Mouse (Mus musculus) neural tube, embryonic 13.5 days (tissue): ENCODE results near the gene Ppp1r14b. TPM values are rescaled to one million over a fixed set of nuclear protein-coding genes. Genes with fewer than 3 reads are reported as not detected.
"Not testable (repeated sequence)": the region's sequence is repeated elsewhere in the genome, so short reads cannot be mapped to it uniquely, and the experiment has no call there.

Source experiments
- ATAC-seq: fragments of 200-750 bp; cut with Nextera tagmentation; 2 replicates; pipeline ENCODE4 v1.8.0; 2017; ENCODE audit warnings: low read depth, mild to moderate bottlenecking, moderate TSS enrichment, moderate library complexity
- H3K27ac ChIP-seq: fragments of 300-500 bp; sonication (generic); replicated peaks from 2 replicates; pipeline ENCODE4 v1.5.1; 2015; ENCODE audit warnings: moderate library complexity, mild to moderate bottlenecking, inconsistent platforms
- H3K27me3 ChIP-seq: fragments of 300-500 bp; sonication (generic); 2 replicates; pipeline ENCODE4 v1.6.1; 2015; ENCODE audit warnings: mild to moderate bottlenecking, inconsistent platforms
- H3K36me3 ChIP-seq: fragments of 300-500 bp; sonication (generic); 2 replicates; pipeline ENCODE4 v1.6.1; 2015; ENCODE audit warnings: mild to moderate bottlenecking, inconsistent platforms
- H3K4me1 ChIP-seq: fragments of 300-500 bp; sonication (generic); replicated peaks from 2 replicates; pipeline ENCODE4 v1.6.1; 2015; ENCODE audit warnings: inconsistent platforms
- H3K4me2 ChIP-seq: fragments of 300-500 bp; sonication (generic); 2 replicates; pipeline ENCODE4 v1.6.1; 2015; ENCODE audit warnings: inconsistent platforms, mild to moderate bottlenecking, moderate library complexity
- H3K4me3 ChIP-seq: fragments of 300-500 bp; sonication (generic); 2 replicates; pipeline ENCODE4 v1.5.1; 2015; ENCODE audit warnings: mild to moderate bottlenecking, inconsistent platforms
- H3K9ac ChIP-seq: fragments of 300-500 bp; sonication (generic); 2 replicates; pipeline ENCODE4 v1.6.1; 2015; ENCODE audit warnings: moderate library complexity, mild to moderate bottlenecking, inconsistent platforms
- H3K9me3 ChIP-seq: fragments of 300-500 bp; sonication (generic); 2 replicates; pipeline ENCODE4 v1.6.1; 2016; ENCODE audit warnings: inconsistent platforms
- WGBS: fragments of 180-500 bp; shearing (Covaris S2); methylation state at CpG from one replicate; pipeline ENCODE4 v1.1.7; 2015; 5-methylcytosine and 5-hydroxymethylcytosine counted together
- polyA plus RNA-seq: library from polyadenylated mRNA; unstranded; fragments of >200 nt; fragmentation: Nextera tagmentation; extraction: Ambion mirVana; gene quantifications from 2 replicates; pipeline ENCODE4 v1.2.1, GENCODE M21; 2015

The Ppp1r14b gene
- polyA plus RNA-seq, 1 experiment from 2014 or later: 211 TPM

DNA sequence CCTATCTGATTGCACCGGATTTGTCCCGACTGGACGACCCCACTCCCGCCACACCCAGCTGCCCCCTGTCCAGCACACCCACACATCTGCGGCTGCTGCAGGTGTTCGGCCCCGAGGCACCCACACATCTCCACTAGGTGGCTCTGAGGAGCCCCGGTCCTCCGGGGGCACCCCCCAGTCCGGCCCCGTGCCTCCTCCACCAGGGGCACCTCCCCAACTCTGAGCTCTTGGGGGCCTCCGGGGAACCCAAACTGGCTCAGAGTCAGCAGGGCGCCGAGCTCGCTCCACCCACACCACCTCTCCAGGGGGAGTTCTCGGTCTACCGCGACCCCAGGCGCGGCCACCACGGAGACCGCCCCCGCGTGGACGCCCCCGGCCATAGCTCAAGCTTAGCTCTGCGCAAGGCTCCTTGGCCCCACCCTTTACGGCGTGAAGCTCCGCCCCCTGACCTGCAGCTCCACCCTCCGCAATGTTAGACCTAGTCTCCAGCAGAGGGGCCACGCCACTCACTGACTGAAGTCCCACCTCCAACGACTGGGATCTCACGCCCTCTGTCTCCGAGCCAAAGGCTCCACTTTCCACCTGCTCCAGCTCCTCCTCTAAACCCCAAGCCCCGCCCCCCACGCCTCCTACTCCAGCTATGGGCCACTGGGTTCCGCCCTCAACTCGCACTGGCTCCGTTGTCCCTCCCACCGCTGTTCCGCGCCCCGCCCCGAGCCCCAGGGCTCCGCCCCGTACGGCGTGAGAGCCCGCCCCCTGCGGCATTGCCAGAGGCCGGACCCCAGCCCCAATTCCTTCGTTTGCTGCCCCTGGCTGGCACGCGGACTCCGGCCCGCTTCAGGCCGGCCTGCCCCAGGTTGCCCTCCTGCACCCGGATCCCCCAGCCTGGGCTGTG, 5.0 kb downstream of the Ppp1r14b start:
- 2% methylated on average over 59 of the region's 59 CpGs for WGBS
- peak; percentile 88 for ATAC-seq

DNA sequence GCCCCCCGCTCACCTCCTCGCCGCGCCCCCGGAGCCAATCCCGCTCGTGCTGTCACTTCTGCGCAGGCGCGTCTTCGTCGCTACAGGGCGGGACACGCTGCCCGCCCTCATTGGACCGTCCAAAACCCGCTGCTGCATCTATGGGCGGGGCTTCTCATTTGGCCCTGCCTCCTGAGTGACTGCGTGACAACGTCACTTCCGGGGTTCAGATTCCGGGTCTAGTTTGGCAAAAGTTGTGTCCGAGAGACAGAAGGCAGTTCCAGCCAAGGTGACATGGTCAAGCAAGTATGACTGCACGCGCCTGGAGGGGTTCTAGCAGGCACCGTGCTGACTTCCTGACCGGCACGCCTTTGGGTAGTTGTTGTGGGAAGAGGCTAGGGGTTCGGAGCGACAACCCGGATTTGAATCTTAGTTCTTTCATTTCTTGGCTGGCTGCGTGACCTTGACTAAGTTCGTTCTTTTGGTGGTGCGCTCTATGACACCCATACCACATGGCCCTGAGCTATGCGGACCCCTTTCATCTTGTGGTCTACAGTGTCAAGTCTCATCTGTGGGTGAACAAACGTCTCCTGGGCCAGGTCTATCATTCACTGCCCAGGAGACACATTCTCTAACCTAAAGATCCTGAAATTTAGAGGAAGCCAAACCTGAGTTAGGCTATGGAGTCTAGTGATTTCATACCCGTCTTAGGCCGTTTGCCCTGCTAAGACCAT, 5.8 kb downstream of the Ppp1r14b start, which contains the start of gene Fkbp2:
TSS of gene Fkbp2 (minus strand) at position 121 of the 713 bp plus-strand sequence.
- H3K36me3 ChIP-seq: peaks cover 49% of the 10 kb centered on the region
- peak within 1 kb of the TSS; percentile 63 for H3K4me3 ChIP-seq
- H3K4me2 ChIP-seq: peak within 1 kb of the TSS; percentile 92
- ATAC-seq: peak; percentile 92
- H3K4me1 ChIP-seq: peaks cover 49% of the 10 kb centered on the region
- no peaks in the 10 kb centered on the region for H3K27me3 ChIP-seq
- H3K9me3 ChIP-seq: no peaks in the 10 kb centered on the region
- peak within 1 kb of the TSS; percentile 80 for H3K9ac ChIP-seq
- WGBS: 2% methylated on average over 38 of the region's 38 CpGs
- H3K27ac ChIP-seq: peak within 1 kb of the TSS; percentile 94

More for the DNA sequence above, 5.0 kb downstream of the Ppp1r14b start:
- Histone ChIP-seq H3K27me3 (no peaks in the 10 kb centered on the region), H3K9ac (peak overlapping the region; percentile 80), H3K27ac (peak overlapping the region; percentile 94), H3K9me3 (no peaks in the 10 kb centered on the region), H3K4me3 (peak overlapping the region; percentile 63), H3K4me2 (peak overlapping the region; percentile 92), H3K4me1 (peaks cover 49% of the 10 kb centered on the region), H3K36me3 (peaks cover 41% of the 10 kb centered on the region)

- peaks cover 50% of the 10 kb centered on the region for H3K36me3 ChIP-seq
- peaks cover 46% of the 10 kb centered on the region for H3K4me1 ChIP-seq
These were observed 6.7 kb downstream of the Ppp1r14b start for GRCm38 (mm10) chr19:6981465-6981864.

DNA sequence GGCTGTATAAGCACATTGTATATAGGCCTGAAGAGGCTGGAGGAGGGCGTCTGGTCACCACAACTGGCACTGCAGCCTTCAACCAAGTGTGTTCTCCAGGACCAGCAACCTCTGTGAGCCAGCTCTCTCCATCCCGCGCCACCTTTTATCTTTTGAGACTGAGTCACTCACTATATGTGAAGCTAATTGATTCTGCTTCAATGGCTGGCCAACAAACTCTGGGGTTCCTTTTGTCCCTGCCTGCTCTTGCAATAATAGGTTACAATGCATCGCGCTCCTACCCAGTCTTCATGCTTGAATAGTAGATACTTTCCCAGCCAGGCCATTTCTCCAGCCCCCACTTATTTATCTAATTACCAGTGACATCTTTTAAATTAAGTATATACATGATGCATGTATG, 8.9 kb downstream of the Ppp1r14b start:
- 0 out of 2 replicates have a peak overlapping the region, but pooled peaks have one; percentile 4 for H3K27ac ChIP-seq
- H3K4me3 ChIP-seq: no peak overlapping the region
- no peak for ATAC-seq
- H3K9me3 ChIP-seq: no peaks in the 10 kb centered on the region
- WGBS: 39% methylated on average over 5 of the region's 5 CpGs
- H3K36me3 ChIP-seq: peaks cover 31% of the 10 kb centered on the region
- no peaks in the 10 kb centered on the region for H3K27me3 ChIP-seq
- H3K9ac ChIP-seq: no peak overlapping the region
- peaks cover 41% of the 10 kb centered on the region for H3K4me1 ChIP-seq
- no peak overlapping the region for H3K4me2 ChIP-seq

More at GRCm38 (mm10) chr19:6981465-6981864, 6.7 kb downstream of the Ppp1r14b start:
- Histone ChIP-seq H3K4me2 (peak overlapping the region; percentile 92; the same call in 1 of the 2 replicates), H3K27ac (no peak overlapping the region), H3K4me3 (peak overlapping the region; percentile 63; the same call in 1 of the 2 replicates), H3K9me3 (no peaks in the 10 kb centered on the region), H3K9ac (no peak overlapping the region), H3K27me3 (no peaks in the 10 kb centered on the region)
- 90% methylated on average over 4 of the region's 4 CpGs for WGBS
- no peak for ATAC-seq

DNA sequence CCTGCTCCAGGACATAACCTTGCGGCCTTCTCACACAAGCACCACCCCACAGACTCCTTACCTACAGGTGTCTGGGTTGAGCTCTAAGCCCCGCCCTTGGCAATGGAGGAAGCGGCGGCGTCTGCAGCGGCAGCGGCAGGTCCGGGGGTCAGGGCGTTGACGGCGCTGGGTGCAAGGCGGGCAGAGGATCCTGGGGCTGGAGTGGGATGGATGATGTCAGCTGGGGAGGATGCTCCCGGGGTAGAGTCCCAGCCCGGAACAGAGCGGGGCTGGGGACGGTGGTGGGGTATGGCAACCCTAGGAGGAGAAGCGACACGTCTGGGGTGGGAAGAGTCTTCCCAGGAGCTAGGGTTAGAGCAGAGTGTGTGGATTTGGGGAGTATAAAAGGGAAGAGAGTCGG, 10.5 kb downstream of the Ppp1r14b start:
- Histone ChIP-seq H3K4me3 (no peak overlapping the region), H3K36me3 (peaks cover 31% of the 10 kb centered on the region), H3K9me3 (no peaks in the 10 kb centered on the region), H3K27me3 (no peaks in the 10 kb centered on the region), H3K4me2 (no peak overlapping the region), H3K27ac (no peak overlapping the region), H3K4me1 (peaks cover 31% of the 10 kb centered on the region), H3K9ac (no peak overlapping the region)
- WGBS: 80% methylated on average over 19 of the region's 19 CpGs
- no peak for ATAC-seq

- no peak for ATAC-seq
- H3K4me2 ChIP-seq: peak overlapping the region; percentile 87
- 75% methylated on average over 10 of the region's 10 CpGs for WGBS
These were observed 11.4 kb downstream of the Ppp1r14b start for GRCm38 (mm10) chr19:6985951-6986708.

DNA sequence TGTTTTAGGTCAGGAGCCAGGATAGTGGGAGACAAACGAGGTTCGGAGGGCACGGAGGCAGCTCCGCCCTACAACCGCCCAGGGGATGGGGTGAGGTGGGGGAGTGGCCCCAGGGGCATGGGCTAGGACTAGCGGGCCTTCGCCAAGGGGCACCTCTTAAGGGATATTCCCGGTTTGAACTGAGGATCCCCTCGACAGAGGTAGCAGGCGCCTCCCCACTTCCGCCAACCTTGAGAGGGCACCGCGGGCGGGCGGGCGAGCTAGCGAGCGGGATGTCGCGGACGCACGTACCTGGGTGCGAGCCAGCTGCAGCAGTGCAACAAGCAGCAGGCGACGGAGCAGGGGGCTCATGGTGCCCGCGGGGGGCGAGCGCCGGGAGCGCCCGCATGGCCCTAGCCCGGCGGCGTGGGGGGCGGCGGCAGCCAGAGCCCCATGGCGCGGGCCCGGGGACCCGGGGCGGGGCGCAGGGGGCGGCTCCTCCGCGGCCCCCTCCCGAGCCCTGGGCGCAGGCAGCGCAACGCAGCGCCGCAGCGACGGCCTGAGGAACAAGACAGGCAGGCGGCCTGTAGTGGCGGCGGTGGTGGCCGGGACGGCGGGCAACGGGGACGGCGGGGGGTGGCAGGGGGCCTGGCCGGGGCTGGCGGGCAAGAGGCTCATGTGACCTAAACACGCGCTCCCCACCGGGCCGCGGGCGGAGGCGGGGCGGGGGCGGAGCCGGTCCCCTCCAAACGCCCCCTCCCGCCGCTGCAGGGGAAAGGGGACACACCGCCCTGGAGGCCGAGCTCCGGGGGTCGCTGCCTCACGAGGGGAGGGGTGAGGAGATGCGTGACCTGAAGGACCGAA, 12.5 kb downstream of the Ppp1r14b start, which contains the start of gene Vegfb:
TSS of gene Vegfb (minus strand) at position 591 of the 843 bp plus-strand sequence.
- peaks cover 28% of the 10 kb centered on the region for H3K36me3 ChIP-seq
- no peaks in the 10 kb centered on the region for H3K9me3 ChIP-seq
- H3K27ac ChIP-seq: peak within 1 kb of the TSS; percentile 84
- H3K27me3 ChIP-seq: no peaks in the 10 kb centered on the region
- WGBS: 1% methylated on average over 81 of the region's 85 CpGs
- H3K4me1 ChIP-seq: peaks cover 30% of the 10 kb centered on the region
- peak within 1 kb of the TSS; percentile 78 for H3K4me3 ChIP-seq
- H3K9ac ChIP-seq: peak within 1 kb of the TSS; percentile 93
- ATAC-seq: peak; percentile 45
- H3K4me2 ChIP-seq: peak within 1 kb of the TSS; percentile 87

More at GRCm38 (mm10) chr19:6985951-6986708, 11.4 kb downstream of the Ppp1r14b start:
- H3K27ac ChIP-seq: 0 out of 2 replicates have a peak overlapping the region, but pooled peaks have one; percentile 84
- no peaks in the 10 kb centered on the region for H3K27me3 ChIP-seq
- H3K4me3 ChIP-seq: peak overlapping the region; percentile 78
- no peaks in the 10 kb centered on the region for H3K9me3 ChIP-seq
- peak overlapping the region; percentile 93 for H3K9ac ChIP-seq
- H3K4me1 ChIP-seq: peaks cover 25% of the 10 kb centered on the region
- peaks cover 31% of the 10 kb centered on the region for H3K36me3 ChIP-seq

GRCm38 (mm10) chr19:6987904-6988285, 13.1 kb downstream of the Ppp1r14b start:
- Histone ChIP-seq H3K9me3 (no peaks in the 10 kb centered on the region), H3K4me1 (peaks cover 32% of the 10 kb centered on the region), H3K4me2 (peak overlapping the region; percentile 87), H3K27me3 (no peaks in the 10 kb centered on the region), H3K4me3 (peak overlapping the region; percentile 78), H3K36me3 (peaks cover 21% of the 10 kb centered on the region), H3K9ac (peak overlapping the region; percentile 93), H3K27ac (peak overlapping the region; percentile 84)
- no peak for ATAC-seq
- 4% methylated on average over 8 of the region's 8 CpGs for whole genome bisulfite sequencing

- Histone ChIP-seq H3K9me3 (no peaks in the 10 kb centered on the region), H3K9ac (no peak overlapping the region), H3K27ac (no peak overlapping the region), H3K4me3 (no peak overlapping the region), H3K4me2 (no peak overlapping the region), H3K4me1 (peaks cover 44% of the 10 kb centered on the region), H3K36me3 (peaks cover 10% of the 10 kb centered on the region), H3K27me3 (no peaks in the 10 kb centered on the region)
- no peak for ATAC-seq
- 86% methylated on average over 8 of the region's 8 CpGs for WGBS
These were observed 14.5 kb downstream of the Ppp1r14b start for GRCm38 (mm10) chr19:6989251-6989650.

- H3K27me3 ChIP-seq: no peaks in the 10 kb centered on the region
- no peaks in the 10 kb centered on the region for H3K36me3 ChIP-seq
- no peak overlapping the region for H3K4me2 ChIP-seq
- no peaks in the 10 kb centered on the region for H3K9me3 ChIP-seq
- no peak overlapping the region for H3K4me3 ChIP-seq
- H3K4me1 ChIP-seq: peaks cover 58% of the 10 kb centered on the region
- 86% methylated on average over 6 of the region's 6 CpGs for WGBS
- no peak overlapping the region for H3K9ac ChIP-seq
- H3K27ac ChIP-seq: no peak overlapping the region
- no peak for ATAC-seq
These were observed 15.9 kb downstream of the Ppp1r14b start for GRCm38 (mm10) chr19:6990712-6991111.

DNA sequence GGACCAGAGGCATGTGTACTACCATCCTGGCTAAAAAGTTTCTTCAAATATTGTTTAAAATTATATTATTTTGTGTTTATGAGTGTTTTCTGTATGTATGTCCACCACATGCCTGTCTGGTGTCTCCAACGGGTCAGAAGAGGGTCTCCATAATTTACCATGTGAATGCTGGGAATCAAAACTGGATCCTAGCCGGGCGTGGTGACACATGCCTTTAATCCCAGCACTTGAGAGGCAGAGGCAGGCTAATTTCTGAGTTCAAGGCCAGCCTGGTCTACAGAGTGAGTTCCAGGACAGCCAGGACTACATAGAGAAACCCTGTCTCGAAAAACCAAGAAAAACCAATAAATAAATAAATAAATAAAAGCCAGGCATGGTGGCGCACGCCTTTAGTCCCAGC, 16.4 kb downstream of the Ppp1r14b start:
- not testable (repeated sequence) for ATAC-seq, H3K27ac ChIP-seq, H3K36me3 ChIP-seq, H3K9me3 ChIP-seq, H3K9ac ChIP-seq, H3K27me3 ChIP-seq, H3K4me3 ChIP-seq
- WGBS: 90% methylated on average over 6 of the region's 6 CpGs
- H3K4me2 ChIP-seq: peak overlapping the region; percentile 95
- peaks cover 56% of the 10 kb centered on the region for H3K4me1 ChIP-seq
